9 mouse cellular contexts compared by ENCODE assay signal in genomic region chr13:60409706-60410502, GRCm38 (mm10).
DNase-seq lines count a peak whose midpoint lies in the region; ATAC-seq and TF ChIP-seq lines count a peak whose summit lies in the region.
"Had no signal": no experiment of that assay in that cellular context is flagged by ENCODE, and none has a peak within 500 bp of the region (broad histone marks: within the 10 kb centered on the region; RNA-seq: fewer than 3 reads in every experiment).

No protein-coding gene starts in this region.

- WGBS in limb, embryonic 11.5 days = 9% methylated on average over 14 of the region's 14 CpGs
- WGBS in midbrain, embryonic 16.5 days = 68% methylated on average over 14 of the region's 14 CpGs

- DNase-seq in adrenal gland, adult 8-10 months = peak; percentile 45
- DNase-seq in adrenal gland, postnatal 4 days (ENCODE audit: low spot score in 2 of 2) = no peak
- peak; percentile 64 for DNase-seq in Patski (ENCODE audit: low read depth, low spot score)
- DNase-seq in gastrocnemius, postnatal 10 days = peak; percentile 52
- DNase-seq in limb, embryonic 11.5 days (ENCODE audit: low spot score) = peak; percentile 88
- DNase-seq in thymus, postnatal 25 days = no peak
- DNase-seq in left cerebral cortex, adult 8-10 months (ENCODE audit: low spot score in 2 of 2) = no peak

- ATAC-seq in Patski = peak; percentile 65
- peak; percentile 95 for ATAC-seq in limb, embryonic 11.5 days (ENCODE audit: insufficient number of reproducible peaks, low FRiP score, low TSS enrichment, low read depth)
- ATAC-seq in midbrain, embryonic 16.5 days = no peak

- in situ Hi-C loops in Patski (cut with MboI; ENCODE audit: low pct_unique_long_range_greater_than_20kb) = no loop called here

- peak overlapping the region; percentile 95 for H3K27ac ChIP-seq in limb, embryonic 11.5 days (replicated peaks; ENCODE audit: low read depth, low read length)
- no peak overlapping the region for H3K27ac ChIP-seq in midbrain, embryonic 16.5 days (ENCODE audit: low read length)
- H3K27ac ChIP-seq: liver, embryonic 14.5 days had no signal

- H3K4me3 ChIP-seq in limb, embryonic 11.5 days (ENCODE audit: low read depth, low read length) = no peak overlapping the region
- H3K4me3 ChIP-seq in midbrain, embryonic 16.5 days (ENCODE audit: low read depth, low read length) = no peak overlapping the region

- H3K36me3 ChIP-seq in limb, embryonic 11.5 days (ENCODE audit: control insufficient read depth, insufficient read depth, low read length) = no peaks in the 10 kb centered on the region
- no peaks in the 10 kb centered on the region for H3K36me3 ChIP-seq in midbrain, embryonic 16.5 days (ENCODE audit: control insufficient read depth, insufficient read depth, low read length)

- POLR2A ChIA-PET in Patski (lab: Charles Lee) = interaction anchor here (0.5 to 1.4 kb wide), 3 partner anchors 15 to 454 kb away, joined by 3 to 4 read pairs (median 4); no protein-coding TSS in a partner anchor

- 0 out of 2 replicates have a peak overlapping the region, but pooled peaks have one; percentile 30 for H3K9ac ChIP-seq in limb, embryonic 11.5 days (ENCODE audit: low read length)
- H3K9ac ChIP-seq in midbrain, embryonic 16.5 days (ENCODE audit: low read depth, low read length) = no peak overlapping the region
- H3K9ac ChIP-seq: liver, embryonic 14.5 days had no signal

- CTCF ChIA-PET in Patski (lab: Charles Lee) = interaction anchor here (2.8 kb wide), 1 partner anchor 9 kb away, joined by 10 read pairs; no protein-coding TSS in a partner anchor

- H3K27me3 ChIP-seq in Patski = no peaks in the 10 kb centered on the region
- no peaks in the 10 kb centered on the region for H3K27me3 ChIP-seq in limb, embryonic 11.5 days (ENCODE audit: control insufficient read depth, insufficient read depth, low read length)
- no peaks in the 10 kb centered on the region for H3K27me3 ChIP-seq in midbrain, embryonic 16.5 days (ENCODE audit: control insufficient read depth, insufficient read depth, low read depth, low read length)

- H3K9me3 ChIP-seq in limb, embryonic 11.5 days (ENCODE audit: control insufficient read depth, low read length) = 0 out of 2 replicates have a peak, but pooled peaks cover 2% of the 10 kb centered on the region
- no peaks in the 10 kb centered on the region for H3K9me3 ChIP-seq in midbrain, embryonic 16.5 days (replicated peaks; ENCODE audit: control insufficient read depth, low read length, poor library complexity, severe bottlenecking)

- no peak for TF ChIP-seq CTCF in Patski (IDR thresholded peaks at IDR 0.05)

- peak overlapping the region; percentile 22; the same call in 1 of the 2 replicates for H3K4me2 ChIP-seq in limb, embryonic 11.5 days (ENCODE audit: low read depth, severe bottlenecking)
- no peak overlapping the region for H3K4me2 ChIP-seq in midbrain, embryonic 16.5 days (ENCODE audit: low read length)

- H3K4me1 ChIP-seq in limb, embryonic 11.5 days (ENCODE audit: control insufficient read depth, insufficient read depth, low read length) = peaks cover 12% of the 10 kb centered on the region; the same call in 1 of the 2 replicates
- H3K4me1 ChIP-seq in midbrain, embryonic 16.5 days (ENCODE audit: control insufficient read depth, insufficient read depth, low read length) = no peaks in the 10 kb centered on the region

Comparison
In these comparisons a context has a peak if more than half of its experiments do, and no peak if none do; other contexts are left out.
1. DNase-seq: peak in adrenal gland, adult 8-10 months (single experiment), Patski (single experiment), gastrocnemius, postnatal 10 days (single experiment) and limb, embryonic 11.5 days (single experiment); none in adrenal gland, postnatal 4 days (0 of 2), thymus, postnatal 25 days (single experiment) and left cerebral cortex, adult 8-10 months (0 of 2).